In genomic region chr1:78021014-78021413, GRCm38 (mm10) we compare ENCODE assay signal across 21 mouse cellular contexts.
DNase-seq lines count a peak whose midpoint lies in the region; ATAC-seq and TF ChIP-seq lines count a peak whose summit lies in the region.
"Had no signal": no experiment of that assay in that cellular context is flagged by ENCODE, and none has a peak within 500 bp of the region (broad histone marks: within the 10 kb centered on the region; RNA-seq: fewer than 3 reads in every experiment).

No protein-coding gene starts in this region.

- H3K4me1 ChIP-seq in heart, adult 2 months (ENCODE audit: control insufficient read depth, insufficient read depth, low read length): no peaks in the 10 kb centered on the region; the same call in 1 of the 2 replicates
- peaks cover 7% of the 10 kb centered on the region for H3K4me1 ChIP-seq in heart, embryonic 15.5 days (replicated peaks)
- no peaks in the 10 kb centered on the region for H3K4me1 ChIP-seq in heart, embryonic 11.5 days (ENCODE audit: control insufficient read depth, insufficient read depth, low read length)
- H3K4me1 ChIP-seq: forebrain, embryonic 13.5 days; intestine, embryonic 15.5 days had no signal

- H3K4me3 ChIP-seq in heart, adult 2 months: no peak overlapping the region
- H3K4me3 ChIP-seq in heart, embryonic 15.5 days: no peak overlapping the region
- H3K4me3 ChIP-seq in heart, embryonic 11.5 days (ENCODE audit: low read depth, low read length): no peak overlapping the region
- H3K4me3 ChIP-seq: embryonic facial prominence, embryonic 12.5 days; forebrain, embryonic 13.5 days; gastrocnemius, adult 2 months; hindbrain, embryonic 10.5 days; intestine, embryonic 15.5 days had no signal

- no peak overlapping the region for H3K4me2 ChIP-seq in heart, embryonic 15.5 days
- no peak overlapping the region for H3K4me2 ChIP-seq in heart, embryonic 11.5 days
- H3K4me2 ChIP-seq: embryonic facial prominence, embryonic 12.5 days; forebrain, embryonic 13.5 days; hindbrain, embryonic 14.5 days; intestine, embryonic 15.5 days had no signal

- WGBS in heart, adult 2 months: 47% methylated on average over 6 of the region's 6 CpGs
- 60% methylated on average over 6 of the region's 6 CpGs for WGBS in heart, embryonic 15.5 days
- WGBS in heart, embryonic 11.5 days (ENCODE audit: insufficient replicate concordance): 71% methylated on average over 6 of the region's 6 CpGs

- TF ChIP-seq CTCF in heart, adult 2 months (IDR thresholded peaks at IDR 0.05): no peak

- no peak for ATAC-seq in heart, embryonic 15.5 days (replicated peaks; ENCODE audit: insufficient number of reproducible peaks, insufficient read depth, low FRiP score, low read depth)
- no peak for ATAC-seq in heart, embryonic 11.5 days (replicated peaks; ENCODE audit: insufficient number of reproducible peaks, low FRiP score, low TSS enrichment)
- ATAC-seq: forebrain, embryonic 13.5 days; forebrain, postnatal 0 days; intestine, embryonic 15.5 days had no signal

- intact Hi-C loops in heart, adult 2 months (cut with DNase I): no loop called here

- no peak for TF ChIP-seq POLR2A in heart, adult 2 months (IDR thresholded peaks at IDR 0.05; ENCODE audit: insufficient read depth, low read depth, low read length)

- H3K36me3 ChIP-seq in heart, adult 2 months (ENCODE audit: control insufficient read depth, insufficient read depth, low read length): no peaks in the 10 kb centered on the region; the same call in 1 of the 2 replicates
- H3K36me3 ChIP-seq in heart, embryonic 15.5 days: no peaks in the 10 kb centered on the region
- no peaks in the 10 kb centered on the region for H3K36me3 ChIP-seq in heart, embryonic 11.5 days (ENCODE audit: control insufficient read depth, insufficient read depth, low read length)
- H3K36me3 ChIP-seq: embryonic facial prominence, embryonic 12.5 days; hindbrain, embryonic 10.5 days; intestine, embryonic 15.5 days had no signal

- no peak for TF ChIP-seq EP300 in heart, adult 2 months (IDR thresholded peaks at IDR 0.05; ENCODE audit: insufficient read depth, low read depth, low read length)

- no peak overlapping the region for H3K9ac ChIP-seq in heart, adult 2 months (ENCODE audit: low read depth, low read length)
- no peak overlapping the region for H3K9ac ChIP-seq in heart, embryonic 15.5 days
- no peak overlapping the region for H3K9ac ChIP-seq in heart, embryonic 11.5 days (ENCODE audit: low read depth, low read length)
- H3K9ac ChIP-seq: embryonic facial prominence, embryonic 12.5 days; forebrain, embryonic 13.5 days; forebrain, postnatal 0 days; hindbrain, embryonic 14.5 days; intestine, embryonic 15.5 days had no signal

- no peaks in the 10 kb centered on the region for H3K27me3 ChIP-seq in heart, adult 2 months (ENCODE audit: control insufficient read depth, insufficient read depth, low read length)
- H3K27me3 ChIP-seq in heart, embryonic 15.5 days: no peaks in the 10 kb centered on the region
- H3K27me3 ChIP-seq in heart, embryonic 11.5 days (ENCODE audit: control insufficient read depth, insufficient read depth, low read length): no peaks in the 10 kb centered on the region
- H3K27me3 ChIP-seq: CH12.LX; intestine, embryonic 15.5 days had no signal

- DNase-seq in heart, adult 8-10 months (ENCODE audit: low spot score): peak; percentile 1
- DNase-seq in heart, adult 2 months: no peak
- DNase-seq in forelimb bud, embryonic 11.5 days (ENCODE audit: low read depth, low spot score): peak; percentile 25
- DNase-seq in gastrocnemius, postnatal 4 days (ENCODE audit: low spot score in 2 of 2): no peak
- no peak for DNase-seq in lung, postnatal 14 days
- DNase-seq: adrenal gland, adult 8-10 months; cerebellum, adult 11 months; cerebellum, adult 8-10 months; cerebellum, postnatal 14 days; forebrain, postnatal 0 days; gastrocnemius, adult 2 months; gastrocnemius, postnatal 25 days; kidney, adult 18-20 months had no signal

- H3K27ac ChIP-seq in heart, adult 2 months: no peak overlapping the region
- peak overlapping the region; percentile 25 for H3K27ac ChIP-seq in heart, embryonic 15.5 days
- H3K27ac ChIP-seq in heart, embryonic 11.5 days (ENCODE audit: low read depth, low read length): no peak overlapping the region
- H3K27ac ChIP-seq: embryonic facial prominence, embryonic 12.5 days; forebrain, embryonic 13.5 days; gastrocnemius, adult 2 months; hindbrain, embryonic 10.5 days; hindbrain, embryonic 14.5 days; intestine, embryonic 15.5 days had no signal

- no peaks in the 10 kb centered on the region for H3K79me2 ChIP-seq in heart, adult 2 months (replicated peaks; ENCODE audit: control insufficient read depth, insufficient read depth, low read length)

- H3K9me3 ChIP-seq in heart, embryonic 15.5 days (replicated peaks): no peaks in the 10 kb centered on the region
- H3K9me3 ChIP-seq in heart, embryonic 11.5 days (replicated peaks; ENCODE audit: control insufficient read depth, low read length): no peaks in the 10 kb centered on the region
- H3K9me3 ChIP-seq: embryonic facial prominence, embryonic 12.5 days; forebrain, embryonic 13.5 days; hindbrain, embryonic 10.5 days; intestine, embryonic 15.5 days had no signal

Comparison
In these comparisons a context has a peak if more than half of its experiments do, and no peak if none do; other contexts are left out.
1. DNase-seq: peak in heart, adult 8-10 months (single experiment) and forelimb bud, embryonic 11.5 days (single experiment); none in heart, adult 2 months (0 of 2), gastrocnemius, postnatal 4 days (0 of 2) and lung, postnatal 14 days (single experiment).